Mouse (Mus musculus) brain, embryonic 14.5 days (tissue): ENCODE data around the gene Ankrd12.

ENCODE experiments used
- CTCF ChIP-seq: fragments of 200-500 bp; IDR thresholded peaks from 2 replicates; pipeline ENCODE4 v1.5.1; 2012; ENCODE audit warnings: inconsistent platforms, mild to moderate bottlenecking, moderate library complexity, borderline replicate concordance; ENCODE audit not compliant: insufficient read depth, insufficient read length; ENCODE audit errors: extremely low read depth
- POLR2A ChIP-seq: fragments of 200-500 bp; IDR thresholded peaks from 2 replicates; pipeline ENCODE4 v1.6.1; 2012; ENCODE audit warnings: mild to moderate bottlenecking, inconsistent platforms, borderline replicate concordance; ENCODE audit not compliant: poor library complexity, insufficient read depth, insufficient read length, severe bottlenecking; ENCODE audit errors: extremely low read depth

GRCm38 (mm10) chr17:66106601-66107267 is 29.8 kb upstream of the Ankrd12 start:
- TF ChIP-seq CTCF (peak; percentile 85), POLR2A (no peak)
